Mouse (Mus musculus) megakaryocyte, embryonic 14.5 days (primary cell): ENCODE data around the gene Ccl2.

Source experiments
- FLI1 ChIP-seq: IDR thresholded peaks from 2 replicates; pipeline ENCODE4 v1.6.1; 2012; ENCODE audit warnings: low read length, inconsistent platforms, mixed read lengths
- GATA1 ChIP-seq: IDR thresholded peaks from 3 replicates; pipeline ENCODE4 v1.6.1; 2012; ENCODE audit warnings: mixed read lengths, low read length, inconsistent platforms, borderline replicate concordance

GRCm38 (mm10) chr11:82080865-82081264 lies 45.5 kb downstream of the Ccl2 start:
- no peak for TF ChIP-seq FLI1
- TF ChIP-seq GATA1, result no peak
